ENCODE assay signal across 20 mouse cellular contexts in genomic region chr1:94366606-94367005, GRCm38 (mm10).
DNase-seq lines count a peak whose midpoint lies in the region; ATAC-seq lines count a peak whose summit lies in the region.
"Had no signal": no experiment of that assay in that cellular context is flagged by ENCODE, and none has a peak within 500 bp of the region (broad histone marks: within the 10 kb centered on the region; RNA-seq: fewer than 3 reads in every experiment).

No protein-coding gene starts in this region.

- WGBS in forebrain, embryonic 14.5 days: 87% methylated on average over 1 of the region's 1 CpGs
- WGBS in heart, embryonic 12.5 days: 68% methylated on average over 1 of the region's 1 CpGs

- no peaks in the 10 kb centered on the region for H3K27me3 ChIP-seq in forebrain, embryonic 14.5 days (replicated peaks; ENCODE audit: control insufficient read depth, insufficient read depth, low read length)
- no peaks in the 10 kb centered on the region for H3K27me3 ChIP-seq in heart, embryonic 12.5 days (replicated peaks)
- H3K27me3 ChIP-seq: embryonic facial prominence, embryonic 13.5 days; embryonic facial prominence, embryonic 15.5 days; forebrain, embryonic 13.5 days had no signal

- no peak for ATAC-seq in forebrain, embryonic 14.5 days
- ATAC-seq in heart, embryonic 12.5 days (ENCODE audit: insufficient number of reproducible peaks, low FRiP score): no peak
- ATAC-seq: forebrain, embryonic 13.5 days; forebrain, embryonic 16.5 days had no signal

- H3K4me2 ChIP-seq in forebrain, embryonic 14.5 days (ENCODE audit: low read length): no peak overlapping the region
- no peak overlapping the region for H3K4me2 ChIP-seq in heart, embryonic 12.5 days
- H3K4me2 ChIP-seq: embryonic facial prominence, embryonic 13.5 days; embryonic facial prominence, embryonic 15.5 days; forebrain, embryonic 13.5 days had no signal

- H3K9me3 ChIP-seq in forebrain, embryonic 14.5 days (replicated peaks; ENCODE audit: control insufficient read depth, low read length): no peaks in the 10 kb centered on the region
- no peaks in the 10 kb centered on the region for H3K9me3 ChIP-seq in heart, embryonic 12.5 days (replicated peaks)
- H3K9me3 ChIP-seq: embryonic facial prominence, embryonic 13.5 days; embryonic facial prominence, embryonic 15.5 days; forebrain, embryonic 13.5 days had no signal

- DNase-seq in 3134 (ENCODE audit: extremely low read depth, insufficient read length, low spot score) (peak; percentile 39), 3T3-L1 (ENCODE audit: low read depth, low spot score) (peak; percentile 74), NIH3T3 (ENCODE audit: low read depth) (peak; percentile 72)
- DNase-seq in forebrain, embryonic 14.5 days (ENCODE audit: low spot score): no peak
- DNase-seq in neural tube, embryonic 10.5 days (ENCODE audit: extremely low spot score, low spot score): no peak
- DNase-seq: adrenal gland, adult 8-10 months; adrenal gland, postnatal 14 days; adrenal gland, postnatal 36 days; cerebellum, adult 11 months; cerebellum, adult 18-20 months; cerebellum, adult 8-10 months; cerebellum, adult 9-11 months; cerebellum, postnatal 14 days; cerebellum, postnatal 36 days; embryo, embryonic 11 days had no signal

- H3K4me1 ChIP-seq in forebrain, embryonic 14.5 days (ENCODE audit: control insufficient read depth, insufficient read depth, low read length): no peaks in the 10 kb centered on the region
- H3K4me1 ChIP-seq in heart, embryonic 12.5 days (replicated peaks): no peaks in the 10 kb centered on the region
- H3K4me1 ChIP-seq: embryonic facial prominence, embryonic 13.5 days; embryonic facial prominence, embryonic 15.5 days; forebrain, embryonic 13.5 days had no signal

- H3K27ac ChIP-seq in forebrain, embryonic 14.5 days (ENCODE audit: low read depth, low read length): no peak overlapping the region
- no peak overlapping the region for H3K27ac ChIP-seq in heart, embryonic 12.5 days (ENCODE audit: poor library complexity, severe bottlenecking)
- H3K27ac ChIP-seq: embryonic facial prominence, embryonic 13.5 days; embryonic facial prominence, embryonic 15.5 days; forebrain, embryonic 13.5 days had no signal

- no peak overlapping the region for H3K4me3 ChIP-seq in forebrain, embryonic 14.5 days (ENCODE audit: low read depth, low read length)
- no peak overlapping the region for H3K4me3 ChIP-seq in heart, embryonic 12.5 days
- H3K4me3 ChIP-seq: embryonic facial prominence, embryonic 13.5 days; embryonic facial prominence, embryonic 15.5 days; forebrain, embryonic 13.5 days had no signal

- no peaks in the 10 kb centered on the region for H3K36me3 ChIP-seq in forebrain, embryonic 14.5 days (ENCODE audit: control insufficient read depth, insufficient read depth, low read length)
- no peaks in the 10 kb centered on the region for H3K36me3 ChIP-seq in heart, embryonic 12.5 days
- H3K36me3 ChIP-seq: embryonic facial prominence, embryonic 13.5 days; embryonic facial prominence, embryonic 15.5 days had no signal

- no peak overlapping the region for H3K9ac ChIP-seq in forebrain, embryonic 14.5 days (ENCODE audit: low read length)
- H3K9ac ChIP-seq in heart, embryonic 12.5 days: no peak overlapping the region
- H3K9ac ChIP-seq: embryonic facial prominence, embryonic 13.5 days; embryonic facial prominence, embryonic 15.5 days; forebrain, embryonic 13.5 days had no signal

Comparison
In these comparisons a context has a peak if more than half of its experiments do, and no peak if none do; other contexts are left out.
1. DNase-seq: peak in 3134 (single experiment), 3T3-L1 (single experiment) and NIH3T3 (single experiment); none in forebrain, embryonic 14.5 days (single experiment) and neural tube, embryonic 10.5 days (single experiment).